Mouse (Mus musculus): Measurements from ENCODE around the gene Endod1. TPM values are rescaled to one million over a fixed set of nuclear protein-coding genes. Genes with fewer than 3 reads are reported as not detected.

Gene Endod1
- polyA plus RNA-seq, 1 experiment from 2014 or later: 18.9 TPM

DNA sequence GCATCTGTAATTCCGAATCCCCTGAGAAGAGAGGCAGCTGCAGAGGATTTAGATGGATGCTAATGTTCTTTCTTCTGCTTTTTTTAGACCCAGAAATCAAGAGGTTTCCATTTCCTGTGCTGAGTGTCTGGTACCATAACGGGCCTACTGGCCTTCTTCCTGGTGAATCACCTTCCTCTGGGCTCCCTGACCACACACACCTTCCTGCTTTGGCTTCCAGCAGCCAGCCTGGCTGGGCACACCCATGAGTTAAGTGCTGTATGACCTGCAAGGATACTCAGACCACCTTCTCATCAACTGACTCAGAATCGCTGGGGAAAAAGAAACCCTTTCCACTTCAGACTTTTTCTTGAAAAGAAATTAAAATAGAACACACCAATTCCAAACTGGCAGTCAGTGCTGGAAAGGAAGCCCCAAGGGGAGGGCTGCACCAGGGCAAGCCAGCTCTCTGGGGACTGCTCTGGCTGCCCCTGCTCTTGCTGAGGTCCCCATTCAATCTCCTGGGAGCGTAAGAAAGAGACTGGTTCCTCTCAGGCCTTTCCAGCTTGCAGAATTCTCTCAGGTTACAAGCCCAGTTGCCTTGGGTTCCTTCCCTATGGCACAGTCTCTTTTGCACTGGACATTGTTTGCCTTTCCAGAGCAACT lies 15.7 kb downstream of the Endod1 start:
- no peaks in the 10 kb centered on the region for H3K4me1 ChIP-seq (ENCODE audit: insufficient read depth)
- H3K4me3 ChIP-seq (ENCODE audit: low read depth, low read length): no peak overlapping the region
- TF ChIP-seq CTCF (IDR thresholded peaks at IDR 0.05; ENCODE audit: low read depth): no peak
- no peaks in the 10 kb centered on the region for H3K9me3 ChIP-seq (ENCODE audit: low read depth, low read length)
- H3K9ac ChIP-seq: no peak overlapping the region
- no peak for DNase-seq
- no peaks in the 10 kb centered on the region for H3K36me3 ChIP-seq (ENCODE audit: insufficient read depth)
- H3K27ac ChIP-seq (ENCODE audit: low read depth): peak overlapping the region; percentile 18; the same call in 1 of the 2 replicates
- ATAC-seq (ENCODE audit: insufficient read depth): no peak
- H3K27me3 ChIP-seq (ENCODE audit: insufficient read depth, low read length): no peaks in the 10 kb centered on the region
- 69% methylated on average over 4 of the region's 4 CpGs for WGBS
- no peak overlapping the region for H3K4me2 ChIP-seq

DNA sequence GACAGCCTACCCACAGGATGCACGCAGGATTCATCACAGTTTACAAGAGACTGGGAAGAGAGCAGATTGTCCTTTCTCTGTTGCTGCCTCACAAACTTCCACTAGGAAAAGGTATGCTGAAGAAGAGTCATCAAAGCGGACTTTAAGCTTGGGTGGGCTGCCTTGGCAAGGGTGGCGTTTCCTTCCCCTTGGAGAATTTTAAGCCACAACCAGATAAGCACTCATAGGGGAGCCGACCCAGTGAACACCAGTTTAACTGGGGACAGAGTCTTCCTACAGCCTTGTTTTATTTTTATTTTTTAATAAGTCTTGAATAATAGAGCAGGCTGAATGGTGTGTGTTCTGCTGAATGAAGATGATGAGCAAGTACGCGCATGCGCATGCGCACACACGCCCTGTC lies 16.6 kb downstream of the Endod1 start:
- 91% methylated on average over 9 of the region's 9 CpGs for WGBS
- no peak overlapping the region for H3K9ac ChIP-seq
- no peaks in the 10 kb centered on the region for H3K9me3 ChIP-seq (ENCODE audit: low read depth, low read length)
- ATAC-seq (ENCODE audit: insufficient read depth) (no peak), DNase-seq (no peak)
- no peak overlapping the region for H3K4me3 ChIP-seq (ENCODE audit: low read depth, low read length)
- no peak overlapping the region for H3K4me2 ChIP-seq
- H3K27me3 ChIP-seq (ENCODE audit: insufficient read depth, low read length): no peaks in the 10 kb centered on the region
- TF ChIP-seq CTCF (IDR thresholded peaks at IDR 0.05; ENCODE audit: low read depth): no peak
- H3K36me3 ChIP-seq (ENCODE audit: insufficient read depth): no peaks in the 10 kb centered on the region
- no peaks in the 10 kb centered on the region for H3K4me1 ChIP-seq (ENCODE audit: insufficient read depth)
- no peak overlapping the region for H3K27ac ChIP-seq (ENCODE audit: low read depth)

DNA sequence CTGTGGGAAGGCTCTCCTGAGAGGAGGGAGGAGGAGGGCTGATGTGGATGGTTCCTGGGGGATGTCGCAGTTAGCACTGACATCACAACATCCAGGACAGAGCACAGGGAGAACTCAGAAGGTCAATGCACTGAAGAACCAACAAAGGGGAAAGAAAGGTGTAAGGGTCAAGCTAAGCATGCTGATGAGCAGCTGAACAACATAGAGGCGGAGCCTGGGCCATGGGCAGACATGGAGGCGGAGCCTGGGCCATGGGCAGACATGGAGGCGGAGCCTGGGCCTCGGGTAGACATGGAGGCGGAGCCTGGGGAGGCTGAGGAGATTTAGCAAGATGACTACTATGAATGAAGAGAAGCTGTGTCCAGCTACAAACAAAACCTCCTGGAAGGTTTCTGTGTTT lies 17.8 kb downstream of the Endod1 start:
- no peak overlapping the region for H3K4me2 ChIP-seq
- H3K9ac ChIP-seq: no peak overlapping the region
- no peaks in the 10 kb centered on the region for H3K9me3 ChIP-seq (ENCODE audit: low read depth, low read length)
- H3K27ac ChIP-seq (ENCODE audit: low read depth): no peak overlapping the region
- WGBS: 84% methylated on average over 6 of the region's 6 CpGs
- H3K4me3 ChIP-seq (ENCODE audit: low read depth, low read length): no peak overlapping the region
- no peaks in the 10 kb centered on the region for H3K36me3 ChIP-seq (ENCODE audit: insufficient read depth)
- DNase-seq (no peak), ATAC-seq (ENCODE audit: insufficient read depth) (no peak)
- no peaks in the 10 kb centered on the region for H3K27me3 ChIP-seq (ENCODE audit: insufficient read depth, low read length)
- no peaks in the 10 kb centered on the region for H3K4me1 ChIP-seq (ENCODE audit: insufficient read depth)
- TF ChIP-seq CTCF (IDR thresholded peaks at IDR 0.05; ENCODE audit: low read depth): no peak

DNA sequence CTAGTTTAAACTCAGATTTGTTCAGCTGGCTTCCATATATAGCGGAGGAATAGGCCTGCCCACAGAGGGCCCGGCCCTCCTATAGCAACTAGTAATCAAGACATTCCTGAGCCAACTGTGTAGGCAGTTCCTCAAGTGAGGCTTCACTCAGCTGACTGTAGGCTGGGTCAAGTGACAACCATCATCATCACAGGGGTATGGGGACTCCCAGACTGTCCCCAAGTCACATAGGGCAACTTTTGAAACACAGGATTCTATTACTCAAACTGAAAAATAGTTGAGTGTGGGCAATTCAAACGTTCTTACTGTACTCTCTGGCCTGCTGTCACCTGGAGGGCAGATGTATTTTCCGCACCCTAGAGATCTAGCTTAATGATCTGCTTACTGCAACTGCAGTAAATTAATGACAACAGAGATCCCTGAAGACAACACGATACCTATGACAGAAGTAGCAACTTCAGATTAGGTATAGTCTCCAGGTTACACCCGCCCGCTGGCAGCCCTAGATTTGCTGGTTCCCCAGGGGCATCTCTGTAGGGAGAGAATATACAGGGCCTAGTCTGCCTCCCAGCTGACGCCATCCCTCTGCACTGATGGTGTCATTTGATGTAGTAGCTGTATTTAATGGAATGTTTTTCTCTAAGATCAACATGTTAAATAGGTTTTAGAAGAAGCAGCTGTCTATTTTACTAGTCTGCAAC lies 19.1 kb downstream of the Endod1 start:
- Histone ChIP-seq H3K4me3 (ENCODE audit: low read depth, low read length) (no peak overlapping the region), H3K4me1 (ENCODE audit: insufficient read depth) (no peaks in the 10 kb centered on the region), H3K27me3 (ENCODE audit: insufficient read depth, low read length) (no peaks in the 10 kb centered on the region), H3K36me3 (ENCODE audit: insufficient read depth) (0 out of 2 replicates have a peak, but pooled peaks cover 3% of the 10 kb centered on the region), H3K9me3 (ENCODE audit: low read depth, low read length) (no peaks in the 10 kb centered on the region), H3K9ac (no peak overlapping the region), H3K27ac (ENCODE audit: low read depth) (no peak overlapping the region), H3K4me2 (no peak overlapping the region)
- ATAC-seq (ENCODE audit: insufficient read depth): no peak
- TF ChIP-seq CTCF (IDR thresholded peaks at IDR 0.05; ENCODE audit: low read depth): no peak
- no peak for DNase-seq
- 89% methylated on average over 8 of the region's 8 CpGs for WGBS

DNA sequence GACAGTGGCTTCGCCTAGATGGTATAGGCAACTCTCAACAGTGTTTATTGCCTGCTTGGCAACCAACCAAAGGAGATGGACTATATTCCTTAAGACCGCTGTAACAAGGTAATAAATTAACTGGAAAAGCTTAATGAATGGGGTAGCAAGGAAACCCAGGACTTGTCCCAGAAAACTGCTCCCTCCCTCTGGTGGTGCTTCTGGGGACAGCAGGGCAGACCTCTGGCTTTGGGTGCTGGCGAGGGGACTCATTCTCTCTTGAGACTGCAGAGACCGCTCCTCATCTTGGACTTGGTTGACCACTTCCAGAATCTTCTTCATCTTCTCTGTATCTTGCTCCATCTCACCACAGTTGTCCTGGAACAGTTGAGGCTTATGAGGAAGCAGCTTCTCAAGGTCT lies 24.3 kb downstream of the Endod1 start:
- no peak overlapping the region for H3K4me3 ChIP-seq (ENCODE audit: low read depth, low read length)
- no peaks in the 10 kb centered on the region for H3K9me3 ChIP-seq (ENCODE audit: low read depth, low read length)
- peak; percentile 42 for TF ChIP-seq CTCF (IDR thresholded peaks at IDR 0.05; ENCODE audit: low read depth)
- no peaks in the 10 kb centered on the region for H3K27me3 ChIP-seq (ENCODE audit: insufficient read depth, low read length)
- no peak overlapping the region for H3K9ac ChIP-seq
- no peak overlapping the region for H3K4me2 ChIP-seq
- ATAC-seq (ENCODE audit: insufficient read depth): no peak
- peak; percentile 22 for DNase-seq
- 0 out of 2 replicates have a peak, but pooled peaks cover 11% of the 10 kb centered on the region for H3K36me3 ChIP-seq (ENCODE audit: insufficient read depth)
- WGBS: 82% methylated on average over 4 of the region's 4 CpGs
- H3K4me1 ChIP-seq (ENCODE audit: insufficient read depth): no peaks in the 10 kb centered on the region
- no peak overlapping the region for H3K27ac ChIP-seq (ENCODE audit: low read depth)

DNA sequence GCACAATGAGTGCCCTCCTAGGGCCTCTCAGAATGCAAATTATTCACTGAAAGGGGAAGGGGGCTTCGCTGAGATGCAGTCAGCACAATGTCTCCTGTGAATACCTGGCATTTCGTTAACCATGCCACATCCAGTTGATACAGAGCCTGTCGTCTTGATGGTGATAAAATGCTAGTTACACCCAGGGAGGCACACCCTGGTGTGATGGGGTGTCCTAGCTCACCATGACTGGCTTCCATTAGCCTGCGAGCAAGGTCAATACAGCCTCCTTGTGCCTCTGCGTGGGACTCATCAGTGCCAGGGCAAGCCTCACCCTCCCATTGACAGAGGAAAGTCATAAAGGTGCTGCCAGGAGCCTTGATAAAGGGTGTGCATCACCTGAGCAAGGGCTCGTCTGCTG lies 26.5 kb downstream of the Endod1 start:
- Histone ChIP-seq H3K27ac (ENCODE audit: low read depth) (no peak overlapping the region), H3K36me3 (ENCODE audit: insufficient read depth) (0 out of 2 replicates have a peak, but pooled peaks cover 11% of the 10 kb centered on the region), H3K4me3 (ENCODE audit: low read depth, low read length) (no peak overlapping the region), H3K4me2 (no peak overlapping the region), H3K27me3 (ENCODE audit: insufficient read depth, low read length) (no peaks in the 10 kb centered on the region), H3K4me1 (ENCODE audit: insufficient read depth) (no peaks in the 10 kb centered on the region), H3K9ac (no peak overlapping the region), H3K9me3 (ENCODE audit: low read depth, low read length) (no peaks in the 10 kb centered on the region)
- ATAC-seq (ENCODE audit: insufficient read depth) (no peak), DNase-seq (no peak)
- TF ChIP-seq CTCF (IDR thresholded peaks at IDR 0.05; ENCODE audit: low read depth): no peak
- 77% methylated on average over 6 of the region's 6 CpGs for WGBS

DNA sequence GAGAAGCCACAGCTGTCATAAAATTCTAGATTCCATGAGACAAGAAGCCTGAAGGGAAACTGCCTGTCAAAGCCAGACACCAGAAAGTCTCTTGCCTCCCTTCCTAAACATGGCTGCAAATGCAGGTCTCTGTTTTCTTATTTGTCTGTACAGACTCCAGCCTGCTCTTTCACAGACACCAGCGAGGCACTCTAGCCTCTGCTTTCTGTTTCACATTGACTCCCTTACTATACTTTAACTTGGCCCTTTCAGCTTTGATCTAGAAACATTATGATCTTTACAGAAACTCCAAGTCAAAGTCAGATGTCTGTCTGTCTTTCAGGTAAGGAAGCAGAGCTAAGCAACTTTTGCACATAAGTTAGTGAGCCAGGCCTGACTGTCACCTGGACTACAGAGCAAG lies 29.0 kb downstream of the Endod1 start:
- H3K36me3 ChIP-seq (ENCODE audit: insufficient read depth): 0 out of 2 replicates have a peak, but pooled peaks cover 9% of the 10 kb centered on the region
- H3K4me1 ChIP-seq (ENCODE audit: insufficient read depth): no peaks in the 10 kb centered on the region
- no peak overlapping the region for H3K27ac ChIP-seq (ENCODE audit: low read depth)
- DNase-seq: no peak
- 81% methylated on average over 1 of the region's 1 CpGs for WGBS
- no peaks in the 10 kb centered on the region for H3K27me3 ChIP-seq (ENCODE audit: insufficient read depth, low read length)
- no peak for TF ChIP-seq CTCF (IDR thresholded peaks at IDR 0.05; ENCODE audit: low read depth)
- H3K9me3 ChIP-seq (ENCODE audit: low read depth, low read length): no peaks in the 10 kb centered on the region
- H3K9ac ChIP-seq: no peak overlapping the region
- ATAC-seq (ENCODE audit: insufficient read depth): no peak
- no peak overlapping the region for H3K4me2 ChIP-seq
- H3K4me3 ChIP-seq (ENCODE audit: low read depth, low read length): no peak overlapping the region
